Mouse (Mus musculus): ENCODE measurements around the gene Pctp.

- TF ChIP-seq CTCF (IDR thresholded peaks at IDR 0.05; ENCODE audit: low read depth), result no peak
- no peak for TF ChIP-seq EP300 (IDR thresholded peaks at IDR 0.05; ENCODE audit: low read depth)
Measured at GRCm38 (mm10) chr11:89947806-89948205, 54.9 kb downstream of the Pctp start.
